Mouse (Mus musculus) liver, embryonic 12.5 days (tissue): ENCODE results near the gene Hpgds. TPM values are rescaled to one million over a fixed set of nuclear protein-coding genes. Genes with fewer than 3 reads are reported as not detected.

Experiments used
- ATAC-seq: fragments of 200-750 bp; cut with Nextera tagmentation; 2 replicates; pipeline ENCODE4 v1.8.0; 2017; ENCODE audit warnings: moderate number of reproducible peaks, mild to moderate bottlenecking, moderate library complexity
- H3K27ac ChIP-seq: fragments of 300-500 bp; sonication (generic); 2 replicates; pipeline ENCODE4 v1.5.1; 2016; ENCODE audit warnings: mild to moderate bottlenecking
- H3K27me3 ChIP-seq: fragments of 300-500 bp; sonication (generic); replicated peaks from 2 replicates; pipeline ENCODE4 v1.6.1; 2016; ENCODE audit warnings: mild to moderate bottlenecking, moderate library complexity
- H3K36me3 ChIP-seq: fragments of 300-500 bp; sonication (generic); 2 replicates; pipeline ENCODE4 v1.6.1; 2016; ENCODE audit warnings: mild to moderate bottlenecking, moderate library complexity
- H3K4me1 ChIP-seq: fragments of 300-500 bp; sonication (generic); 2 replicates; pipeline ENCODE4 v1.6.1; 2016
- H3K4me2 ChIP-seq: fragments of 300-500 bp; sonication (generic); 2 replicates; pipeline ENCODE4 v1.6.1; 2016; ENCODE audit warnings: mild to moderate bottlenecking, moderate library complexity
- H3K4me3 ChIP-seq: fragments of 300-500 bp; sonication (generic); 2 replicates; pipeline ENCODE4 v1.5.1; 2016; ENCODE audit warnings: mild to moderate bottlenecking, moderate library complexity
- H3K9ac ChIP-seq: fragments of 300-500 bp; sonication (generic); 2 replicates; pipeline ENCODE4 v1.6.1; 2016; ENCODE audit warnings: mild to moderate bottlenecking, moderate library complexity
- H3K9me3 ChIP-seq: fragments of 300-500 bp; sonication (generic); replicated peaks from 2 replicates; pipeline ENCODE4 v1.6.1; 2016; ENCODE audit warnings: mild to moderate bottlenecking, moderate library complexity
- WGBS: fragments of 180-500 bp; shearing (Covaris S2); methylation state at CpG from one replicate; pipeline ENCODE4 v1.1.7; 2016; ENCODE audit not compliant: insufficient replicate concordance; 5-methylcytosine and 5-hydroxymethylcytosine counted together
- polyA plus RNA-seq: library from polyadenylated mRNA; unstranded; fragments of >200 nt; fragmentation: Nextera tagmentation; extraction: Ambion mirVana; gene quantifications from 2 replicates; pipeline ENCODE4 v1.2.1, GENCODE M21; 2016

Gene Hpgds
- polyA plus RNA-seq, 1 experiment from 2014 or later: 3.3 TPM

DNA sequence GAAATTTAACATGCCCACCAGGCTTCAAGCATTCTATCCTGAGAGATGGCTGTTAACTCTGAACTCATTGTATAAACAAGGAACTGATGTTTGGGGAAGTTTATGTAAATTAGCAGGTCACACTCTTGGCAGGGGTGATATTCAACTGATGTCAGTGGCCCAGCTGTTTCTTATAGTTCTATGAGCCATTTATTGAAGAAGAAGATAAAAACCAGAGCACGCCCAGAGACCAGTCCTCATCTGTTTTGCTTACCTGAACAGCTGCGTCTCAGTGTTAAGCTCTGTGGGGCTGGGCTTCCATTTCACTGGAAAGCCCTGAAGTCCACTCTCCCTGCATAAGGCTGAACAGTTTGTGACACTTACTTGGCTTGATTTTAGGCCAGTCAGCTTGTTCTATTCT, 6.9 kb downstream of the Hpgds start:
- Histone ChIP-seq H3K9ac (no peak overlapping the region), H3K4me1 (no peaks in the 10 kb centered on the region), H3K27ac (no peak overlapping the region), H3K4me2 (no peak overlapping the region), H3K4me3 (no peak overlapping the region), H3K9me3 (no peaks in the 10 kb centered on the region), H3K36me3 (no peaks in the 10 kb centered on the region), H3K27me3 (no peaks in the 10 kb centered on the region)
- WGBS: 53% methylated on average over 2 of the region's 2 CpGs
- ATAC-seq: no peak

DNA sequence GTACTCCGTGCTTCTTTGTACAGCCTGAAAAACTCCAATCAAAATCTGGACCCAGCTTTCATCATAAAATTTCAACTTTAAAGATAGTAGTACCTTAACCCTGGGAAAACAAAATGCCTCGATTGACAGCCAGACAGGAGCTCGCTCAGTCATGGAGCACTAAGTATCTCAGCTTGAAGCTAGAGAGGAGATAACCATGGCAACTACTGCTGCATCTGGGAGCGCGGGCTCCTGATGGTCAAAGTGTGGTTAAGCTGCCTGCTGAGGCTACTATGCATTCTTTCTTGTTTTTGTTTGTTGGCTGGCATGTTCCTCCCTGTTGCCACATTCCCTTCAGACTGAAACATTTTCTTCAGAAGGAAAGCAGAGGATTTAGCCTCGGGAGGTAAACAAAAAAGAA, 12.3 kb downstream of the Hpgds start:
- H3K4me3 ChIP-seq: no peak overlapping the region
- no peaks in the 10 kb centered on the region for H3K36me3 ChIP-seq
- no peak for ATAC-seq
- no peak overlapping the region for H3K9ac ChIP-seq
- WGBS: 64% methylated on average over 6 of the region's 6 CpGs
- H3K4me2 ChIP-seq: no peak overlapping the region
- no peaks in the 10 kb centered on the region for H3K9me3 ChIP-seq
- H3K4me1 ChIP-seq: no peaks in the 10 kb centered on the region
- H3K27ac ChIP-seq: no peak overlapping the region
- no peaks in the 10 kb centered on the region for H3K27me3 ChIP-seq

DNA sequence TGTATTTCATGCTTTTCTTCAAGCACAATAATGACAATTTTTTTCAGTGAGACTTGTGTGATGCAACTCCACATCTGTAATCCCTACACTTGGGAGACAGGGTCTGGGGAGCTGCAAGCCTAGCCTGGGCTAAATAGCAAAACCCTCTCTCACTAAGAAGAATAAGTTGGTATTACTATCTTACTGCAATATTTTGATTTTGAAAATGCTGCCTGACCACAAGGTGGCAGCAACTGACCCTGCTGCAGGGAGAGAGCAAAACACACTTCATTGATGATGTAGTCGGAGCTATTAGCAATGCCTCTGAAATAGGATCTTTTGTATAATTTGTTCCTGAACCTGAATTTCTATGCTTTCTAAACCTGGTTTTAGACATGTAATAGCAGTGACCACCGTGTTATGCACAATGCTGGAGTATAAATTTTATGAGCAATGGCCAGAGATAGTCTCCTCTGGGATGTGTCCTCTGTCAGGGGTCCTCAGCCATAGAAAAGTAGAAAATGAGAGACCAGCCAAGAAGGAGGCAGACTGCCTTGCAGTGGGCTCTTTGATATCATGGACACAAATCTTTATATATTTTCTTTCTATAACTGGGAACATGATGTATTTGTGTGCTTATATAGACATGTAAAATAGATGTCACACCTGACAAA, 18.5 kb downstream of the Hpgds start:
- H3K4me3 ChIP-seq: no peak overlapping the region
- no peaks in the 10 kb centered on the region for H3K4me1 ChIP-seq
- no peak for ATAC-seq
- H3K4me2 ChIP-seq: no peak overlapping the region
- no peak overlapping the region for H3K27ac ChIP-seq
- no peak overlapping the region for H3K9ac ChIP-seq
- WGBS: 21% methylated on average over 2 of the region's 2 CpGs
- H3K27me3 ChIP-seq: no peaks in the 10 kb centered on the region
- H3K36me3 ChIP-seq: no peaks in the 10 kb centered on the region
- no peaks in the 10 kb centered on the region for H3K9me3 ChIP-seq

DNA sequence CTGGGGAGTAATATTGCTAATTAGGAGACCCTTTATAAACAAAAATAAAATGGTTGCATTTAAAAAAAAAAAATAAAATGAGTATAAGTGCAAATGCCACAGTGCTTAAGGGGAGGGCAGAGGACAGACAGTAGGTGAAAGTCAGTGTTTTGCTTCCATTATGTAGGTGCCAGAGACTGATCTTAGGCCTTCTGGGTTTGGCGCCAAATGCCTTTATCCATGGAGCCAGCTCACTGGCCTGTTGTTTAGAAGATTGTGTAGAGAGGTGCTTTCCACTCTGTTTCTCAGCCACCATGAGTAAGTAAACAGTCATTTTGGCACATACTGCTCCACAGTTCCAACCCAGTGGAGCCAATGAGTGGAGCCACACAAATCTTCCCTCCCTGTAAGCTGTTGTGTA, 27.2 kb downstream of the Hpgds start:
- Histone ChIP-seq H3K4me2 (no peak overlapping the region), H3K4me3 (no peak overlapping the region), H3K36me3 (peaks cover 52% of the 10 kb centered on the region), H3K9me3 (no peaks in the 10 kb centered on the region), H3K27ac (no peak overlapping the region), H3K4me1 (no peaks in the 10 kb centered on the region), H3K9ac (no peak overlapping the region), H3K27me3 (no peaks in the 10 kb centered on the region)
- 66% methylated on average over 1 of the region's 1 CpGs for WGBS
- ATAC-seq: no peak

DNA sequence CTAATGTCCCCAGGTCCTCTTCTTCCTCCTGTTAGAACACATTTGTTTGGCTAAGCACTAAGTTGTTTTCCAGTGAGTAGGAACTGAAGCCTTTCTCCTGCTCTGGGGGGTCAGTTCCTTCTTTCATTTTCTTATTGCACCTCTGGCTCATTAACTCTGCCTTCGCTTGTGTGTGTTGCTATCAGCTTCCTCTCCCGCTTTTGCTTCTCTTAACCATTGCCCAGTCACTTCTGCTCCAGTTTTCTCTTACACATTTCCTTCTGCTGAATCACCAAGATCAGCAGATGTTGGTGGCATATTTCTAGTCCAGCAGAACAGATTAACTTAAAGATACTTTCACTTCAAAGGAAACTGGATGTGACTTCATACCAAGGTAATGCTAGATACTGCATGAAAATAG, 29.8 kb downstream of the Hpgds start:
- 62% methylated on average over 2 of the region's 2 CpGs for WGBS
- Histone ChIP-seq H3K9me3 (no peaks in the 10 kb centered on the region), H3K4me2 (no peak overlapping the region), H3K4me3 (no peak overlapping the region), H3K27me3 (no peaks in the 10 kb centered on the region), H3K36me3 (peaks cover 66% of the 10 kb centered on the region), H3K27ac (no peak overlapping the region), H3K4me1 (no peaks in the 10 kb centered on the region), H3K9ac (no peak overlapping the region)
- ATAC-seq: no peak

DNA sequence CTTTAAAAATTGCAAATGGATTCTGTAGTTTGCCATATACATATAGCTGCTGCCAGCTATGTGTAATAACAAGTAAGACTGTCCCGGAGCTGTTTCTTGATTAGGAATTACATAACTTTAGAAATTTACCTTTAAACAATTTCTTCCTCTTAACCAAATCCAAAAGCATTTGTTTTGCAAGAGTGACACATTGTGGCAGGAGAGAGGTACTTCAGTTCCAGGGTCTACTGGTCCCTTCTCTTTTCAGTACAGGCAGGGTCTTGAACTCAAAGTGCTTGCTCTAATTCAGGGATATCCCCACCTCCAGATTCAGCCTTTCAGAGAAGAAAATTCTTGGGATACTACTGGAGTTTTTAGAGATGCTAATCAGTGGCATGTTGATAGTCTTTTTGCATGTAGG, 65.6 kb downstream of the Hpgds start:
- Histone ChIP-seq H3K4me2 (no peak overlapping the region), H3K27ac (no peak overlapping the region), H3K4me1 (no peaks in the 10 kb centered on the region), H3K36me3 (peaks cover 56% of the 10 kb centered on the region), H3K27me3 (no peaks in the 10 kb centered on the region), H3K4me3 (no peak overlapping the region), H3K9ac (no peak overlapping the region), H3K9me3 (no peaks in the 10 kb centered on the region)
- no peak for ATAC-seq
- WGBS: 79% methylated on average over 1 of the region's 1 CpGs

DNA sequence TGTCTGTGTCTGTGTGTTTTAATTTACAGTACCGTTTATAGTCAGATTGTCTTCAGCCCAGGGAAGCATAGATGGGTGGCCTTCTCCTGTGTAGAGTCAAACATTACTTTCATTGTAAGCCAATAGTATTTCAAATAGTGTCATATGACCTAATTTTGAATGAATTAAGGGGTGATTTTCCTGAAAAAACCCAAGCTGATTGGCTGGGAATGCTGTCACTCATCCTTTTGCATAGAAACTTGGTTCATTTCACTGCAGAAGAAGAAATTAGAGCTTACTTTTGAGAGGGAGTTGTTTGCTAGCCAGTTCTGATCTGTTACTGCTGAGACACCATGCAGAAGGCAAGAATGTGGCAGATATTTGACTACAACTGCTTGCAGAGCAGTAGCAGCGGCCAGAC, 69.5 kb downstream of the Hpgds start:
- Histone ChIP-seq H3K36me3 (peaks cover 70% of the 10 kb centered on the region), H3K4me3 (no peak overlapping the region), H3K27ac (no peak overlapping the region), H3K4me1 (no peaks in the 10 kb centered on the region), H3K9me3 (no peaks in the 10 kb centered on the region), H3K9ac (no peak overlapping the region), H3K4me2 (no peak overlapping the region), H3K27me3 (no peaks in the 10 kb centered on the region)
- no peak for ATAC-seq
- 90% methylated on average over 2 of the region's 2 CpGs for whole genome bisulfite sequencing

Other genes starting within 250 kb of the Hpgds start
- 33.2 and 35.3 TPM in 2 replicates for gene Smarcad1, start 102.3 kb downstream of the Hpgds start, polyA plus RNA-seq
- gene C130060K24Rik, start 236.2 kb upstream of the Hpgds start, polyA plus RNA-seq: not detected in 2 replicates